Mouse (Mus musculus) lung, postnatal 4 days (tissue): ENCODE data around the gene Zglp1.

Experiments used
- DNase-seq, 2 experiments: peaks; one replicate each; pipeline ENCODE4 v3.0.0; 2021

Gene Zglp1

DNA sequence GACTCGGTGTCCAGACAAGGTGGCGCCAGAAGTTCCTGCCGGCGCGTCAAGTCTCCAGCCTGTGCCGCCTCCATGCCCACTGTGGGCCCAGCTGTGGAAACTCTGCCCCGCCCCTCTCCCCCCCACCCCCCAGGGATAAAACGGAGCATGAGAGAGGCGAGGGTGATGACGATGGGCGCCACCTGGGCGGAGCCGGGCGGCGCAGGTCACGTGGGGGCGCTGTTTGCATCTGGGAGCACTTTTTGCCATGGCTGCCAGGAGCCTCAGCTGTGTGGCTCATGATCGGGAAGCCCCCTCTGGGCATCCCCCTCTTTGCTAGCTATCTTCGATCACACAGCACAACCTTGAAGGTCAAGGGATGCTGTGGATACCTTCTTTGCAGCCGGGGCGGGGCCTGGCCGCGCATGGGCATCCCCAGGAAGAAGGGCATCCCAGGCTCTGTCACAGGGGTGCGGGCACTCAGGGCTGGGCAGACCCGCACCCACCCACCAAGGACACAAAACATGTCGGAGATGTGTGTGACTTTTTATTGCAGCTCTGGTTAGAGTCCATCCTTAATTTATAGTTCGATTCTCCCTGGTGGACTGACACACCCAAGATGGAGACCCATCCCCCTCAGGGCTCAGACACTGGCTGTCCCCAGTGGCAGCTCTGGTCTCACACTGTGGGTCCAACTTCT, at the start of gene Zglp1:
Zglp1 (minus strand) TSS at position 88 of the 679 bp plus-strand sequence.
- DNase-seq = no peak

GRCm38 (mm10) chr9:21115105-21115504, 48.2 kb upstream of the Zglp1 start:
- no peak for DNase-seq

GRCm38 (mm10) chr9:21114190-21114589, 47.3 kb upstream of the Zglp1 start:
- DNase-seq = no peak

DNA sequence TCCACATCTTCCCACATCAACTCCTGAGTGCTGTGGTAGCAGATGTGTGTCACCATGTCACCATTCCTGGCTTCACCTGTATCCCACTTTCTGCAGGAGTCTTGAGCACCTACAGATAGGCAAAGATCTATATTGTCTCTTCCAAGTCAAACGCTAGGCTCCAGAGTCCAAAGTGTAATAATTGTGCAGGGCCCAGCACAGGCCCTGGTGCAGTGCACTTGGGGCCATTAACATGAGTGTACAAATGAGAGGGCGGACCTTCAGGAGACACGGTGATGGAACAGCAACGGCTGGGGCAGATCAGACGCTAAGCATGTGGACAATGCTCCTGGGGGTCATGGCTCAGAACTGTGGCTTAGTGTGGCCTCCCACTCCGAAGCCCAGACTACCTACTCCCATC, 46.9 kb upstream of the Zglp1 start:
- no peak for DNase-seq

GRCm38 (mm10) chr9:21107607-21108237, 40.8 kb upstream of the Zglp1 start:
- DNase-seq = no peak

GRCm38 (mm10) chr9:21105760-21106564, 39.1 kb upstream of the Zglp1 start:
- DNase-seq = no peak

GRCm38 (mm10) chr9:21104814-21105213, 37.9 kb upstream of the Zglp1 start:
- no peak for DNase-seq

DNA sequence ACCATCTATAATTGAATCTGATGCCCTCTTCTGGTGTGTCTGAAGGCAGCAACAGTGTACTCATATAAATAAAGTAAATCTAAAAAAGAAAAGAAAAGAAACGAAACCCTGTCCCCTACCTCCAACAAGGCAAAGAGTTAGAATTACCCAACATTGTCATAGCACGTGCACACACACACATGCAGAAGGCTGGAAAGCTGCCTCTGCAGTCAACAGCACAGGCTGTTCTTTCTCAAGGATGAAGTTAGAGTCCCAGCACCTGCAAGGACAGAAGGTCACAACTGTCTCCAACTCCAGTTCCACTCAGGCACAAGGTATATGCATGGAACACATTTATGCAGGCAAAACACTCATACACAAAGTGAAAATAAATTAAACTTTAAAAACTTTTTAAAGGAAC, 35.2 kb upstream of the Zglp1 start:
- DNase-seq = no peak

GRCm38 (mm10) chr9:21100447-21101161, 33.7 kb upstream of the Zglp1 start:
- DNase-seq = no peak

- DNase-seq = no peak
Measured at GRCm38 (mm10) chr9:21097793-21098192, 30.9 kb upstream of the Zglp1 start.

DNA sequence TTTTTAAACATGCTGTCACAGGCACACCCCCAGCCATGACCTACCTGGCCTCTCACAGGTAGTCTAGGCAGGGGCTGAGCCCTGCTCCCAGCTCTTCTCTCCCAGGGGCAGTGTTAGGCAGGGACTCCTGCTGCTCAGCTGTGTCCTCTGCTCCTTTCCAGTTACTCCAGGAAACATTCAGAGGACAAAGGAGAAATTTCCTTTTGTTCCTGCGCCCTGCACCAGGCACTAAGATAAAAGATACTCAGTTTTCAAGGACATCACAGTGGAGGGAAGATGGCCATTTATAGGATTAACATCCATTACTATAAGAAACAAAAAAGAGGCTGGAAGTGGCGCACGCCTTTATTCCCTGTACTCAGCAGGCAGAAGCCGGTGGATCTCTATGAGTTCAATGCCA, 29.1 kb upstream of the Zglp1 start:
- no peak for DNase-seq

- no peak for DNase-seq
Measured at GRCm38 (mm10) chr9:21093423-21093822, 26.5 kb upstream of the Zglp1 start.

DNA sequence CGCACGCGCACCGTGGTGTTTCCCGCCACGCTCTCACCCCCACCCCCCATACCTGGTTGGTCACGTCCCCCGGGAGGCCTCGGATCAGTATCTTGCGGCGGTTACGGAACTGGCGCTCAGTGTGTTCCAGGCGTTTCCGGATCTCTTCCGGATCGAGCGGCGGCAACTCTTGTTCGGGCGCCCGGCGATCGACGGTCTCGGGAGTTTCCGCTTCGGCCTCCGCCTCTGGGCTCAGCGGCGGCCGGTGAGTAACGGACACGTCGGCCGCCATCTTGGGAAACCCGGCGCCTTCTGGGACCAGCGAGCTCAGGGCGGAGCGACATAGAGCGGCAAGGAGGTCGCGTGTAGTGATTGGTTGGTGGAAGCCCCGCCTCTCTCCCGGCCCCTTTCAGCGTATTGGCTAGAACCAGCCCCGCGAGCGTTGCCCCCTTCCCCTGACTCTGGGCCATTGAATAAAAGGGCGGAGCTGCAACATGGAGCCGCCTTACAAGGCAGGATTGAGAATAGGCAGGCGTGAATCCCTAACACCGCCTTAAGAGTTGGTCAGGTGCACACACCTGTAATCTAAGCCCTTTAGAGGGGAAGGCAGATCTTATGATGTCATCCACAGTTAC, 24.9 kb upstream of the Zglp1 start, which contains the start of the genes Gm38431 and Raver1:
Gm38431 (minus strand) TSS at position 291 of the 614 bp plus-strand sequence.
Raver1 (minus strand) TSS at position 302 of the 614 bp plus-strand sequence.
- peak; percentile 98 to 99 for DNase-seq

GRCm38 (mm10) chr9:21090972-21091706, 24.2 kb upstream of the Zglp1 start:
- no peak for DNase-seq

- DNase-seq = no peak
Measured at GRCm38 (mm10) chr9:21090537-21090936, 23.6 kb upstream of the Zglp1 start.

DNA sequence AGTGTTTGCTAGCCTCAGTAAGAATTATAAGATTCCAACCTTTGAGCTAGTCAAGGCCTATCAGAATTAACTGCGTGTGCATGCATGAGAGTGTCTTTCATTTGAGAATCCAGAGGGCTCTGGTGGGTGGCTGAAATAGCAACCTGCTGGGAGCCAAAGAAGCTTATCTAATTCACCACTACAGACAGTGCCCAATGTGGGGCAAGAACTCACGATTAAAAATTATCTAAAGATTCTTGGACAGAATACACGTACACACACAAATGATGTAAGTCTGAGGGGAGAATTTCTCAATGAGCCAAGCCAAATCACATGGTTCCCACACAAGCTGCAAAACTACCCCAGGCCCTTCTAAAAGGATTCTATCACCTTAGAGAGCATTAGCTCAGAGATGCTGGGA, 16.4 kb upstream of the Zglp1 start:
- DNase-seq = no peak

DNA sequence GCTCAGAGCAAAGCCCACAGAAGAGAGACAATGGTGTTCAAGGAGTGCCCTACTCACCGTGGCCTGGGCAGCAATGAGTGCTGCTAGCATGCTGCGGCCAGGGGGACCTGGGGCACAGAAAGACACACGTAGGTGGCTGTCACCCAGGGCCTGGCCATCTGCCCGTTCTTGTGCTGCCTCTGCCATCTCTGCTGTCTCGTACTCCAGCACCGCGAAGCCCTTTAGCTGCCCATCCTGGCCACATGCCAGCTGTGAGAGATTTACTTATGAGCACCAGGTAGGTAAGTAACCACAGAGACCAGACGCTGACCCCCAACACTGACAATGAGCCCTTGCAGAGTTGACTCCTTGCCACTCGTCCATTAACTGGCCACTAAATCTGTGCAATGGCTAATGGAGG, 14.2 kb upstream of the Zglp1 start:
- DNase-seq = no peak

GRCm38 (mm10) chr9:21075625-21076024, 8.7 kb upstream of the Zglp1 start:
- DNase-seq = no peak

GRCm38 (mm10) chr9:21074173-21074572, 7.3 kb upstream of the Zglp1 start:
- DNase-seq = no peak

GRCm38 (mm10) chr9:21073044-21073840, 6.3 kb upstream of the Zglp1 start, which contains the start of the genes Gm49373 and Fdx1l:
Gene Gm49373 (minus strand): TSS chr9:21073096.
Gene Fdx1l (minus strand): TSS chr9:21073614.
- peak; percentile 91 to 93 for DNase-seq

DNA sequence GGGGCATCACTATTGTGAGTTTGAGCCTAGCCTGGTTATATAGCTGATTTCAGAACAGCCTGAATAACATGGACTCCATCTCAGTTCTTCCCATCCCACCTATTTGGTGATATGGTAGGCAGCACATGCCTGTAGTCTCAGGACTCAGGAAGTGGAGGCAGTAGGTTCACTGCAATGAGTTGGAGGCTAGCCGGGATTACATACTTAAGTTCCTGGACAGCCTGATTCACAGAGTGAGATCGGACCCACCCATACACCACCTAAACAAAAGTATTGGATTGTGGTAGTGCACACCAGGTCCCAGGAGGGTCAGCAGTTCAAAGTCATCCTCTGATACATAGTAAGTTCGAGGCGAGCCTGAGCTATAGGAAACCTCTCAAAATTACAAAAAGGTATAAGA, 5.7 kb upstream of the Zglp1 start:
- DNase-seq = no peak
